15 mouse cellular contexts compared by ENCODE assay signal in the genomic region with DNA sequence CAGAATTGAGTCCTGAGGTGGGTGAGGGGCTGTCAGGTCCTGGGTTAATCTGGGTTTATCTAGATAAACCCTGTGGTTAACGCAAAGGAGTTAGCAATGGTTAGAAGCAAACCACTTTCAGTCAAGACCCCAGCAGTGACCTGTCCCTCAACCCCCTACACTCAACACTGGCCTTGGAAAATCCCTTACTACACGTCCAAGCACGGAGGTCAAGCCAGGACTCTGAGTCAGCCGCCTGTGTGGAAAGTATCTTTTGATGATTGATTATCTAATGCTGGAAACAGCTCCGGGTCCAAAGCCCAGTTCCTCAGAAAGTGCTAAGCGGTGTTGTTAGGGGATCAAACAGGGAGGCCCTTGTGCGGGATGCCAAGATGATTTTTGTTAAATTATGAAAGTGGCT. TPM values are rescaled to one million over a fixed set of nuclear protein-coding genes. Genes with fewer than 3 reads are reported as not detected.
DNase-seq lines count a peak whose midpoint lies in the region.
"Had no signal": no experiment of that assay in that cellular context is flagged by ENCODE, and none has a peak within 500 bp of the region (broad histone marks: within the 10 kb centered on the region; RNA-seq: fewer than 3 reads in every experiment).

No protein-coding gene starts in this region.

- intact Hi-C loops in gastrocnemius, postnatal 14 days (cut with DNase I; ENCODE audit: low total_unique reads), result no loop called here

- DNase-seq in gastrocnemius, postnatal 14 days, result peak; percentile 28
- DNase-seq in gastrocnemius, adult 18-20 months (ENCODE audit: low spot score), result no peak
- DNase-seq in testis, postnatal 14 days (ENCODE audit: low spot score), result peak; percentile 39
- no peak for DNase-seq in testis, postnatal 10 days (ENCODE audit: low spot score)
- peak; percentile 75 for DNase-seq in adrenal gland, postnatal 14 days
- DNase-seq in skeletal muscle tissue, adult 2 months (ENCODE audit: low read depth, low spot score), result peak; percentile 33
- DNase-seq in embryo, embryonic 11 days, result no peak
- no peak for DNase-seq in T-cell, adult 2 months (ENCODE audit: low spot score)
- DNase-seq: cerebellum, adult 9-10 months; heart, postnatal 4 days; kidney, adult 11 months; retina, postnatal 1 day; thymus, postnatal 36 days had no signal

RNA-seq across cellular contexts. Expression of a gene that starts 42.5 kb away (rescaled TPM):
- total RNA-seq in gastrocnemius, postnatal 14 days (2021), result 1 to 10 TPM; 3.7 to 8.9 TPM
- total RNA-seq in gastrocnemius, adult 18-20 months (2021), result 1 to 10 TPM in 1 of 2 experiments, under 1 TPM in 1; 0.95 to 1.2 TPM
- total RNA-seq in adrenal gland, postnatal 14 days (2021), result 0.19 and 0.98 TPM in 2 replicates
- total RNA-seq: megakaryocyte-erythroid progenitor cell, adult 5-6 weeks; neutrophil, adult 5-6 weeks had no signal

Comparison
In these comparisons a context has a peak if more than half of its experiments do, and no peak if none do; other contexts are left out.
1. DNase-seq: peak in gastrocnemius, postnatal 14 days (single experiment), testis, postnatal 14 days (single experiment), adrenal gland, postnatal 14 days (single experiment) and skeletal muscle tissue, adult 2 months (single experiment); none in gastrocnemius, adult 18-20 months (single experiment), testis, postnatal 10 days (single experiment), embryo, embryonic 11 days (single experiment) and T-cell, adult 2 months (single experiment).